Mouse (Mus musculus) right cerebral cortex, postnatal 25 days (tissue): Measurements from ENCODE around the gene Cel.

ENCODE experiments used
- DNase-seq: peaks from one replicate; pipeline ENCODE4 v3.0.0; 2022

Gene Cel

GRCm38 (mm10) chr2:28585043-28585571 is 21.9 kb upstream of the Cel start:
- DNase-seq: peak; percentile 51

- no peak for DNase-seq
Measured at GRCm38 (mm10) chr2:28583651-28584050, 20.4 kb upstream of the Cel start, which contains the start of gene Gtf3c5. TSS of gene Gtf3c5 (minus strand) at chr2:28583751.

GRCm38 (mm10) chr2:28582647-28583353 is 19.6 kb upstream of the Cel start:
- DNase-seq: peak; percentile 87

- DNase-seq: no peak
Measured at GRCm38 (mm10) chr2:28578003-28578402, 14.8 kb upstream of the Cel start.

GRCm38 (mm10) chr2:28576815-28577214 is 13.6 kb upstream of the Cel start:
- DNase-seq: no peak

- no peak for DNase-seq
Measured at GRCm38 (mm10) chr2:28575341-28575740, 12.1 kb upstream of the Cel start.

GRCm38 (mm10) chr2:28569903-28570302 is 6.7 kb upstream of the Cel start:
- no peak for DNase-seq

GRCm38 (mm10) chr2:28566545-28566944 is 3.3 kb upstream of the Cel start:
- no peak for DNase-seq

GRCm38 (mm10) chr2:28564380-28564779 is 1.2 kb upstream of the Cel start:
- no peak for DNase-seq

- DNase-seq: no peak
Measured at GRCm38 (mm10) chr2:28563830-28564229, 627 bp upstream of the Cel start.

GRCm38 (mm10) chr2:28557452-28557851 is 5.8 kb downstream of the Cel start:
- no peak for DNase-seq

- DNase-seq: no peak
Measured at GRCm38 (mm10) chr2:28552301-28552700, 10.9 kb downstream of the Cel start.

GRCm38 (mm10) chr2:28549157-28549556 is 14.0 kb downstream of the Cel start:
- DNase-seq: no peak

- DNase-seq: peak; percentile 74
Measured at GRCm38 (mm10) chr2:28547237-28548172, 15.7 kb downstream of the Cel start.

- no peak for DNase-seq
Measured at GRCm38 (mm10) chr2:28546560-28546959, 16.6 kb downstream of the Cel start.

- no peak for DNase-seq
Measured at GRCm38 (mm10) chr2:28545976-28546375, 17.2 kb downstream of the Cel start.

GRCm38 (mm10) chr2:28543894-28544293 is 19.3 kb downstream of the Cel start:
- DNase-seq: peak; percentile 43

GRCm38 (mm10) chr2:28540587-28541227 is 22.5 kb downstream of the Cel start:
- no peak for DNase-seq

- DNase-seq: no peak
Measured at GRCm38 (mm10) chr2:28539949-28540348, 23.3 kb downstream of the Cel start.

- peak; percentile 62 for DNase-seq
Measured at GRCm38 (mm10) chr2:28539206-28539605, 24.0 kb downstream of the Cel start.

GRCm38 (mm10) chr2:28538817-28539128 is 24.4 kb downstream of the Cel start:
- no peak for DNase-seq

- DNase-seq: peak; percentile 58
Measured at GRCm38 (mm10) chr2:28537995-28538816, 25.0 kb downstream of the Cel start.

GRCm38 (mm10) chr2:28537634-28537920 is 25.6 kb downstream of the Cel start:
- DNase-seq: no peak
